Comparison of ENCODE assay signal across 17 mouse cellular contexts in the genomic region with DNA sequence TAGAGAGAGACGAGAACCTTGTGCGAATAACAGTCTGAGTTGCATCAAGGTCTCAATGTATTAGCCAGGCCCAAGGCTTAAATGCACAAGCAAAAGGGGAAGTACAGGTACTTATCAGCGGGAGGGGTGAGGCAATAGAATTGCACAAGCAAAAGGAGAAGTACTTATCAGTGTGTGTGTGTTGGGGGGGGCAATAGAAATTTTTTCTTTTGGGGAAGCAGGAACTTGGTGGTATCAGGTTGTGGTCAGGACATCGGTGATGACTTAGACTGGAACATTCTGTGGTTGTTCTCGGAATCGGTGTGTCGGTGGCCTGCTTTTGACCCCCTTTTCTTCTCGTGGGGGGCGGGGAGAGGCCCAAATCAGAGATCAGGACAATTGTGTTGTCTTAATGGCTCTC. TPM values are rescaled to one million over a fixed set of nuclear protein-coding genes. Genes with fewer than 3 reads are reported as not detected.
DNase-seq lines count a peak whose midpoint lies in the region; ATAC-seq lines count a peak whose summit lies in the region.
"Had no signal": no experiment of that assay in that cellular context is flagged by ENCODE, and none has a peak within 500 bp of the region (broad histone marks: within the 10 kb centered on the region; RNA-seq: fewer than 3 reads in every experiment).

No protein-coding gene starts in this region.

- peak; percentile 36 to 42 for DNase-seq in monocyte, adult 2 months (ENCODE audit: low read depth in 1 of 2, low spot score in 2 of 2)
- peak; percentile 40 for DNase-seq in T-cell, adult 2 months (ENCODE audit: low spot score)
- DNase-seq in left cerebral cortex, adult 8-10 months (ENCODE audit: low spot score in 2 of 2): no peak
- DNase-seq in right cerebral cortex, postnatal 4 days: no peak
- DNase-seq in urinary bladder, postnatal 25 days (ENCODE audit: low spot score): no peak
- DNase-seq: adrenal gland, adult 8-10 months; cerebellum, adult 11 months; cerebellum, adult 8-10 months; cerebellum, postnatal 14 days; gastrocnemius, postnatal 14 days had no signal

- no peak for ATAC-seq in monocyte, adult 5-6 weeks (replicated peaks; ENCODE audit: insufficient number of reproducible peaks, low FRiP score, low TSS enrichment, poor library complexity, severe bottlenecking)
- ATAC-seq in megakaryocyte progenitor cell, adult 5-6 weeks (replicated peaks; ENCODE audit: poor library complexity): peak; percentile 64
- ATAC-seq: CD4-positive, CD25-positive, alpha-beta regulatory T cell, adult 4 months; forebrain, embryonic 16.5 days; inflammation-experienced regulatory T-cells, adult 6 months; intestine, postnatal 0 days; Patski had no signal

RNA-seq across cellular contexts. Expression of a gene that starts 21.6 kb away (rescaled TPM):
- 0.68 to 1.5 TPM in 2 of 3 replicates, not detected in the other for total RNA-seq in monocyte, adult 5-6 weeks (2017)
- 11.5 and 11.6 TPM in 2 replicates for total RNA-seq in megakaryocyte progenitor cell, adult 5-6 weeks (2015)
- 4.4 and 4.9 TPM in 2 replicates for total RNA-seq in megakaryocyte progenitor cell, adult 5-6 weeks (2017)
- 1 to 10 TPM; 3.1 to 3.5 (median 3.4) TPM for total RNA-seq in left cerebral cortex, adult 8-10 months (2022)

RNA-seq across cellular contexts. Expression of a gene that starts 33.8 kb away (rescaled TPM):
- total RNA-seq in monocyte, adult 5-6 weeks (2017): 128 to 170 TPM (median 152 TPM) in 3 replicates
- total RNA-seq in megakaryocyte progenitor cell, adult 5-6 weeks (2015): 62.1 and 65.3 TPM in 2 replicates
- total RNA-seq in megakaryocyte progenitor cell, adult 5-6 weeks (2017): 47.0 and 54.7 TPM in 2 replicates
- 1 to 10 TPM; 4.0 to 7.2 (median 5.6) TPM for total RNA-seq in left cerebral cortex, adult 8-10 months (2022)

Comparison
In these comparisons a context has a peak if more than half of its experiments do, and no peak if none do; other contexts are left out.
1. DNase-seq: peak in monocyte, adult 2 months (2 of 2) and T-cell, adult 2 months (single experiment); none in left cerebral cortex, adult 8-10 months (0 of 2), right cerebral cortex, postnatal 4 days (single experiment) and urinary bladder, postnatal 25 days (single experiment).
2. RNA of a gene that starts 33.8 kb away (total RNA-seq): 128 to 170 TPM in monocyte, adult 5-6 weeks and 47.0 to 65.3 TPM in megakaryocyte progenitor cell, adult 5-6 weeks; 4.0 to 7.2 TPM in left cerebral cortex, adult 8-10 months; every median in the first group is over 4 times any median in the second.